Mouse (Mus musculus): ENCODE measurements at regions not wholly inside any gene's neighbourhood (a gene's known extent, or its start where the extent isn't known, plus 50 kb on each side); places are given as distances from the start of the nearest gene placed in this dataset.
"Not testable (repeated sequence)": the region's sequence is repeated elsewhere in the genome, so short reads cannot be mapped to it uniquely, and the experiment has no call there.

GRCm38 (mm10) chr3:21627048-21627447, 449.4 kb upstream of the Tbl1xr1 start:
- TF ChIP-seq MAX (IDR thresholded peaks at IDR 0.05; ENCODE audit: low read depth); TCF12 (IDR thresholded peaks at IDR 0.05; ENCODE audit: insufficient read depth, poor library complexity, severe bottlenecking); POLR2A (IDR thresholded peaks at IDR 0.05; ENCODE audit: insufficient read length, low read depth); MYOD1 (IDR thresholded peaks at IDR 0.05; ENCODE audit: control insufficient read depth in 1 of 3, insufficient read length in 2 of 3, low read depth in 2 of 3); MYOG (IDR thresholded peaks at IDR 0.05; ENCODE audit: control insufficient read depth in 1 of 3, insufficient read depth in 1 of 3, insufficient read length in 2 of 3, low read depth in 2 of 3); REST (IDR thresholded peaks at IDR 0.05; ENCODE audit: insufficient read depth, insufficient read length); E2F4 (IDR thresholded peaks at IDR 0.05; ENCODE audit: insufficient read depth); USF1 (IDR thresholded peaks at IDR 0.05; ENCODE audit: low read depth); TCF3 (IDR thresholded peaks at IDR 0.05; ENCODE audit: insufficient read length, low read depth); SRF (IDR thresholded peaks at IDR 0.05; ENCODE audit: control insufficient read depth, insufficient read length, low read depth); CEBPB (IDR thresholded peaks at IDR 0.05; ENCODE audit: insufficient read depth, poor library complexity, severe bottlenecking): not testable (repeated sequence)
